Mouse (Mus musculus) kidney, adult 11 months (tissue): Measurements from ENCODE around the gene Utf1.

ENCODE experiments used
- DNase-seq: peaks from one replicate; pipeline ENCODE4 v3.0.0; 2022

Gene Utf1

GRCm38 (mm10) chr7:139940476-139941209, 2.9 kb upstream of the Utf1 start:
- DNase-seq: no peak

DNA sequence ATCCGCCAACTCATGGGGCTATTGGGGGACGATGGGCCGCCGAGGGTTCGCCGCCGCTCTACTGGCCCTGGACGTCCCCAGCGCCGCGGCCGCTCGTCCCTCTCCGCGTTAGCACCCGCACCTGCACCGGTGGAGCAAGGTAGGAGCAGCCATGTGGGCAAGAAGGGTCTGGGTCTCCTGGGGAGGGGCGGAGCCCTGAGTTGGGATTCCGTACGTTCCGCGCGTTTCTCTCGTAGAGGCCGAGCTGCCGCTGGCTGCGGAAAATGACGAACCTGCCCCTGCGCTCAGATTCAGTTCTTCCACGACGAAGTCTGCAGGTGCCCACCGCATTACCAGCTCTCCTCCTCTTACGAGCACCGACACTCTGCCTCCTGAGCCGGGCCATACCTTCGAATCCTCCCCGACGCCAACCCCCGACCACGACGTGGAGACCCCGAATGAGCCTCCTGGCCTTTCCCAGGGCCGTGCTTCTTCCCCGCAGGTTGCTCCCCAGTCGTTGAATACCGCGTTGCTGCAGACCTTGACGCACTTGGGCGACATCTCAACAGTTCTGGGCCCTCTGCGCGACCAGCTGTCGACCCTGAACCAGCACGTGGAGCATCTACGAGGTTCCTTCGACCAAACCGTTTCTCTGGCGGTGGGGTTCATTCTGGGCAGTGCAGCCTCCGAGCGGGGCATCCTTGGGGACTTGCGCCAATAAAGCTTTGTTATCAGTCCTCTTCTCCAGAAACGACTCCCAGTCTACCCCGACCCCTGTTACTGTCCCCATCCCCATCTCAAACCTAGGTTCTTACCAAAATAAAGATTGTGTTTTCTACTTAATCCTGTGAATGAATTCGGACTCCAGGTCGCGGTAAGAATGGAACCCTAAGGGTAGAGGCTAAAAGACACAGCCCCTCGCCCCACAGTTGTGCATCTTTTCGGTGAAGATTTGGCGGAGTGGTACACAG, 977 bp downstream of the Utf1 start:
- DNase-seq: no peak

DNA sequence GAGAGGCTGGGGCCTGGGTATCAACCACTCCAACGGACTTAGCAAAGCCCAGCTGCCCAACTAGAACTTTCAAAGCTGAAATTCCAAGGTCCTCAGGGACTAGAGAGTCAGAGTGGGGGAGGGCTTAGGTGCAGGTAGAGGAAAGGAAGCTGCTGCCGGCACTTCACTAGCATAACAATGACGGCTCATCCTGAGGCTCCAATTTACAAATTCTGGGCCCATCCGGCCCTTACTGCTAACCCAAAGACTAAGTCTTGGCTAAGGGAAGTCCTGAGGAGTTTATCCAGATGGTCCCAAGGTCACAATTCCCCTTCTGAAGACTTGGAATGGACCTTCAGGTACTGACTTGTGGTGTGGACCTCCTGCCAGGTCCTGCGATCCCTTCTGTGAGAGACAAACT, 1.9 kb downstream of the Utf1 start:
- no peak for DNase-seq

GRCm38 (mm10) chr7:139946032-139946431, 2.4 kb downstream of the Utf1 start:
- no peak for DNase-seq

DNA sequence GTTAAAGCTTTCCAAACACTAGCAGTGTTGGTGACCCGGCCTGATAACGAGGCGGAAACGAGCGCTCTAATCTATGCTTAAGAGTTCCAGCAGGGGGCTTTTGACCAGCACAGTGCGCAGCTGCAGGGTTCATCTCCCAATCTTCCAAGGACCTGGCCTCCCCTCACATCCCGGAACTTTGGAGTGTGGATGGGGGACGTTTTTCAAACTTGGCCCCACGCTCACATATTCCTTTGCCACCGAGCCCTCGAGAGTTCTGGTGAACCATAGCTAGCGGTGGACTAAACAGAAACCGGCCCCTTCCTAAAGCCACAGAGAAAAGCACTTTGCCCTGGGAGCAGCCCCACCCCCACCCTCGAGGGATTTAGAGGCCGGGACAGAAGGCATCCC, 6.3 kb downstream of the Utf1 start:
- DNase-seq: no peak

GRCm38 (mm10) chr7:139950283-139950971, 6.8 kb downstream of the Utf1 start:
- peak; percentile 14 for DNase-seq

DNA sequence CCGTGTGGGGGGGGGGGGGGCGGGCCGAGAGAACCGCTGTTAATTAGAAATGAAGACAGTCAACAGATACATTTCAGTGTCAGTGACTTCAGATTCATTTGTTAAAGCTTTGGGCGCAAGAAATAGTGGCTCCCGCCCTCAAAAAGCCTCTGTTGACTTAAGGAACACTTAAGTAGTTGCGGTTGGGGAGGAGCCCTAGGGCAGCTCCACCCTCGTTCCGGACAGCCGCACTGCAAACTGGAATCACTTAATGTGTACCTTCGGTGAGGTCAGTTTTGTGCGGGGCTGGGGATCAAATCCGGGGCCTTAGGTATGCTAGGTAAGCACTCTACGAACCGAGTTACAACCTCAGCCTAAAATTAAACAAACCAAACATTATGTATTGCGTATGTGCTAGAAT, 7.5 kb downstream of the Utf1 start:
- no peak for DNase-seq

- no peak for DNase-seq
Measured at GRCm38 (mm10) chr7:139951991-139952633, 8.5 kb downstream of the Utf1 start.

GRCm38 (mm10) chr7:139955505-139955904, 11.9 kb downstream of the Utf1 start:
- no peak for DNase-seq

GRCm38 (mm10) chr7:139956658-139957057, 13.1 kb downstream of the Utf1 start:
- DNase-seq: no peak

DNA sequence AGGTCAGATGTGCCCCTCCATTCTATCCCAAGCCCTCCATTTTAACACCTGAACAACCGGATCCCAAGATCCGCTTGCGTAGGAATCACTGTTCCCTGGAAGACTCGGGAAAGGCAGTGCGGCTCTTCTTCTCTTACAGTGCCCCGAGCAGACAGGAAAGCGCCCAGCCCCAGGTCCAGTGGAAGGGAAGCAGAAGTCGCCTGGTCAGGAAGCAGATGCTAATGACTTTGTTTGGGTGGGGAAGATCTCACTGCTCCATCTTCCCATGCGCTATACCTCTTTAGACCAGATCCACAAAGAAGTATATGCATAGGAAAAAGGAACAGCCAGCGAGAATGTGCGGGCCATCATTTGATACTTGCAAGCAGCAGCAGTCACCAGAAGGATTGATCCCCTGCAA, 13.8 kb downstream of the Utf1 start:
- no peak for DNase-seq

DNA sequence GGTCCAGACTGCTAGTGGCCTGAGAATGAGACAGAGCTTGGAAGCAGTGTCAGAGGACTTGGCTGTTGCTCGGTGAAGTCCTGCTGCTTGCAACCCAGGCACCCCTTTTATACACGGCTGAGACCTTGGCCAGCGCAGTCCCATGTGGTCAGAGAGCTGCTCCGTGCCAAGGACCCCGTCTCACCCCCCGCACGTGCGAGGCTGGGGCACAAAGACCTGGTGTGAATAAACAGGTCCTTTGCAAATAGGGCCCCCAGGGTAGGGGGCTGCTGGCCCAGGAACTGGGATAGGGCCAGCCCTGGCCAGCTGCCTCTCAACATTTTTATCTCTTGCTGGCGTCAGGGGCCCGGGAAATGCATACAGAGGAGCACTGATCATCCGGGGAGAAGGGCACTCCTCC, 14.4 kb downstream of the Utf1 start:
- no peak for DNase-seq

DNA sequence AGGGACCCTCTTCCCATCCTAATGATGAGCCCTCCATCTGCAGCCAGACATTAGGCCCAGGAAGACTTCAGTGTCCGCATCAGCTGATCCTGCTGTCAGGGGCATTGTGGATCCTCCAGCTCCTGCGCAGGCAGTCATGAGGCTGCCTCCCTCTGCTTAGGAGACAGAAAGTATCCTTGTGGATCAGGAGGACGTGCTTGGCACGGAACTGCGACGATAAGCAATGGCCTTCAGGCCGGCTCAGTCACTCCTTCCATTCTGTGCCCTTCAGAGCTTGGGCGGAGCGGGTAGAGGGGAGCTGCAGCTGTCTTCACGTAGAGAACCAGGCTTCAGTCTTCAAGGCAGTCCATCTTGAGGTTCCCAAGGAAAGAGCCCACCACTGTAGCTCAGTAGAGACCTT, 17.6 kb downstream of the Utf1 start:
- no peak for DNase-seq

GRCm38 (mm10) chr7:139963814-139964213, 20.2 kb downstream of the Utf1 start:
- DNase-seq: no peak

DNA sequence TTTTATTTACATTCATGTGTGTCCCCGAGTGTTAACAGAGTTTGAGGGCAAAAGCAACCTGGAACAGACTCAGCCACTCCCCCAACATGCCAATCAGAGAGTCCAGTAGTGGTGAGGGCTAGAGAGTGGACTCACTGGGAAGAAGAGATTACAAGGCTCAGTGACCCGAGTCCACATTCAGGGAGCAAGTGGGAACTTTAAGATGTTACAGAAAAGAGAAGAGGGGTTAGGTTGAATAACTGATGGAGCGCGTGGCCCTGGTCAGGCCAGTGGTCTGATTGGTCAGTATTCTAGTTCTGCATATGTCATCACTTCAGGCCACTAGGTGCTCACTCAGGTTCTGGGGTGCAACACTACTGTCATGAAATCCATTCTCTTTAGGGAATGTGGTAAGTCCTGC, 23.6 kb downstream of the Utf1 start:
- no peak for DNase-seq

DNA sequence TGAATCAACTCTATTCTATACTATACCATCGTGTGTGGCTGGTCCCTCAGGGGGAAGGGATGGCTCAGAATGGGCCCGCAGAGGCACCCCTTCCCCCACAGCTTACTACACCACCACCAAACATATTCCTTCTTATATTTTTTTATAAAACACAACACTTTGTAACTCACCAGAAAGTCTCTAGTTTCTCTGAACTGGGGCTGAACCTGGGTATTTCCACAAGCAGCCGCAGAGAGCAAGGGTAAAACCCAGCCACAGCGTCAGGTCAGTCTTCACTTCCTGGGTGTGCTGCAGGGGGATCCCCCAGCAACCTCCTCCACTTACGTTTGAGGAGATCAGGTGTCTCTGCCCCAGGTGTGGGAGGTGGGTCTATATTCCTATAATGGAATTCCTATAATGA, 24.8 kb downstream of the Utf1 start:
- DNase-seq: no peak

DNA sequence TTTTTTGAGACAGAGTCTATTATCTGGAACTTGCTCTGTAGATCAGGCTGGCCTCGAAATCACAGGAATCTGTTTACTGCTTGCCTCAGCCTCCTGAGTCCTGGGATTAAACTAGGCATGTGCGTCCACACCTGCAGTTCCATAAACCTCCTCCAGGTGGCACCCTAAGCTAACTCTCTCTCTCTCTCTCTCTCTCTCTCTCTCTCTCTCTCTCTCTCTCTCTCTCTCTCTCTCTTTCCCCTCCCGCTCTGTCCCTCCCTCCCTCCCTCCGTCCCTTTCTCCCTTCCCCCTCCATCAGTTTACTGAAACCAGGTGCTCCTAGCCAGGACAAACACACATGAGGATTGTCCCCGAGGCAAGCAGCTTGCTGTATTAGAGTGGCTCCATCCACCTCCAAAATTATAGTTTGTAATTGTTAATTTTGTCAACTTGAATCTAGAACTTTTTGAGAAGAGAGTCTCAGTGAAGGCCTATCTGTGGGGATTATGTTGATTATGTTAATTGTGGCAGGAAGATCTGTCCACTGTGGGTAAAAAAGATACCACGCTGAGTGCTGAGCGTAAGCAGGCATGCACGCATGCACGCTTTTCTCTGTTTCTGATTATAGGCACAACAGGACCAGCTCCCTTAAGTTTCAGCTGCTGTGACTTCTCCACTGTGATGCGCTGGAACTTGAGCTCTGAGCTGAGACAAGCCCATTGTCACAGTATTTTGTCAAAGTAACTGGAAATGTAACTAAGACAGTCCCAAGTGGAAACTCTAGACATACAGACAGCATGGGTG, 25.9 kb downstream of the Utf1 start:
- peak; percentile 55 for DNase-seq

DNA sequence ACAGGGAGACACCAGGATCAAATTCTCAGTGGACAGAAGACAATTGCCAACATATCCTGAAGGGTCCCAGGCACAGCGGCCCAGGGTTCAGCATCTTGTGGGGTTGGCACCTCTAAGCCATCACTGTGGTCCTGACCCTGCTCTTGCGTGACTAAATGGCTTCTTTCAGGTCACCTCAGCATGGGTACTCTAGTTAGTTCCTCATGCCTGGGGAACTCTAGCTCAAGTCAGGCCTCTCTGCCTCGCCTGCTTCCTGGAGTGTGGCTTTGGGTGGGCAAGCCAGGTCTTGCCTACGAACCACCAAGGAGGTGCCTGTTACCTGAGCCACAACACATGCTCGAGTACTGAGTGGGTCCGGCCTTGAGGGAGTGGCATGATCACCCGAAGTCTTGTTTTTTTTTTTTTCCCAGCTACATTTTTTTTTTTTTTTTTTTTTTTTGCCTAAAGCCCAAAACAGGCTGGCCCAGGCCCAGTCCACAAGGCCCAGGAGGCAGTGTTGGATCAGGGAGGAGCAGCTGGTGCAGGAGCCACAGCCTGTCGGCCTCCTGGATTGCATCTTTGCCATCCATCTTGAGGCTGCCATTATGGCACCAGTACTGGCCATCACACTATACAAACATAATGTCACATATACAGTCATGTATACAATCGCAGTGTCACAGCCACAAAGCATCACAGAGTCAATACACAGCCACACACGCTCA, 26.8 kb downstream of the Utf1 start:
- DNase-seq: no peak

GRCm38 (mm10) chr7:139970979-139971378, 27.4 kb downstream of the Utf1 start:
- no peak for DNase-seq

GRCm38 (mm10) chr7:139971436-139971835, 27.8 kb downstream of the Utf1 start:
- no peak for DNase-seq

GRCm38 (mm10) chr7:139972923-139973331, 29.3 kb downstream of the Utf1 start:
- no peak for DNase-seq

- no peak for DNase-seq
Measured at GRCm38 (mm10) chr7:139974307-139974706, 30.7 kb downstream of the Utf1 start.
